Mouse (Mus musculus): ENCODE measurements at regions not wholly inside any gene's neighbourhood (a gene's known extent, or its start where the extent isn't known, plus 50 kb on each side); places are given as distances from the start of the nearest gene placed in this dataset.

DNA sequence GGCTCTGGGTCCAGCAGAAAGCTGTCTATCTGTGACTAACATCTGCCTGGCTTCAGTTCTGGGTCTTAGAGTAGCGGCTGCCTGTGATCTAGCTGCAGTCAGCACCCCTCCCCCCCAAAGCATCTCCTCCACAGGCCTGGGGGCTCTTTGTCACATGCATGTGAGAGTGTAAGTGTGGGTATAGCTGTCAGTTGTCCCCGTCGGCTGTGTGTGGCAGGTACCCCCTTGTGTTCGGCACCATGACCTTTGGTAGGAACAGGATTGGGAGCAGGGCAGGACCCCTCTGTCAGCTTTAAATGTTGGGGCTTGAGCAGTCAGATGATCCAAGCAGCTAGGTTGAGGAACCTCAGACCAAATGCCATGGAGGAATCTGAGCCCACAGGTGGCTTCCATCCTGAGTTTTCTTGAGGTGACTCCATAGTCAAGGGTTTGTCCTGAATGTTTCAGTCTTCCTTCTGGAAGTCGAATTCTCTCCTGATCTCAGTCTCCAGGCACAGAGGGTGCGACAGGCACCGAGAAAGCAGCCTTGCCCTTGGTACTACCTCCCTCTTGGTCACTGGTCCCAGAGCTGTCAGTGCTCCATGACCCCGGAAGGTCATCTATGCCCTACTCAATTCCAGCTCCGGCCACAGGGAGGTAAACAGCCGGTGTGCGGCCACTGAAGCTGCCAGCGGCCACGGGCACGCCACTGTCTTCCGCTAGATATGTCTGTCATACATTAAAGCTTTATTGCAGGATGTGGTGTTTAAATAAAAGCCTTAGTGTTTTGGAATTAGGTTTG is 55.9 kb upstream of the Gata5 start:
- TF ChIP-seq EP300 (IDR thresholded peaks at IDR 0.05): no peak
- TF ChIP-seq CTCF (IDR thresholded peaks at IDR 0.05): no peak
